Comparison of ENCODE assay signal across 33 mouse cellular contexts in the genomic region with DNA sequence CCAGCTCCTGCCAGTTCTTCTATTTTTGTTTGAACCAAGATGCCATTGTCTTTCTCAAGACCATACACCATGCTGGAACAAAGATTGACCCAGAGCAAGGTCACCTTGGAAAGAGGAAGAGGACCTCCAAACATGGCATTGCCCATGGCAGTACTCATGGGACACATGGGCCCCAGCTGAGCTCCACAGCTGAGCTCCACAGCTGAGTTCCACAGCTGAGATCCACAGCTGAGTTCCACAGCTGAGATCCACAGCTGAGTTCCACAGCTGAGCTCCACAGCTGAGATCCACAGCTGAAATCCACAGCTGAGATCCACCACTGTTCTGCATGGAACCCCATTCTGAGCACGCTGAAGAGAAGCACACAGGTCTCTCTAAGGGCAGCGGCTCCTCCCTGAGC. TPM values are rescaled to one million over a fixed set of nuclear protein-coding genes. Genes with fewer than 3 reads are reported as not detected.
"Had no signal": no experiment of that assay in that cellular context is flagged by ENCODE, and none has a peak within 500 bp of the region (broad histone marks: within the 10 kb centered on the region; RNA-seq: fewer than 3 reads in every experiment).

No protein-coding gene starts in this region.

- H3K4me2 ChIP-seq: heart, embryonic 13.5 days; heart, embryonic 15.5 days; hindbrain, embryonic 13.5 days; hindbrain, embryonic 15.5 days; kidney, embryonic 15.5 days; limb, embryonic 12.5 days; liver, embryonic 11.5 days; liver, embryonic 13.5 days; liver, embryonic 15.5 days had no signal

- H3K36me3 ChIP-seq: heart, embryonic 13.5 days; heart, embryonic 15.5 days; hindbrain, embryonic 13.5 days; hindbrain, embryonic 15.5 days; kidney, embryonic 15.5 days; limb, embryonic 10.5 days; limb, embryonic 12.5 days; liver, embryonic 13.5 days; liver, embryonic 15.5 days had no signal

- H3K4me1 ChIP-seq: heart, embryonic 13.5 days; heart, embryonic 15.5 days; hindbrain, embryonic 13.5 days; hindbrain, embryonic 15.5 days; kidney, embryonic 15.5 days; limb, embryonic 10.5 days; limb, embryonic 12.5 days; liver, embryonic 13.5 days; liver, embryonic 15.5 days had no signal

- H3K4me3 ChIP-seq: gastrocnemius, adult 2 months; heart, embryonic 13.5 days; heart, embryonic 15.5 days; hindbrain, embryonic 13.5 days; hindbrain, embryonic 15.5 days; kidney, embryonic 15.5 days; layer of hippocampus, adult 2 months; left cerebral cortex, adult 2 months; limb, embryonic 10.5 days; limb, embryonic 12.5 days; liver, embryonic 13.5 days; liver, embryonic 15.5 days had no signal

- H3K9ac ChIP-seq: heart, embryonic 13.5 days; heart, embryonic 15.5 days; hindbrain, embryonic 13.5 days; hindbrain, embryonic 15.5 days; kidney, embryonic 15.5 days; limb, embryonic 12.5 days; liver, embryonic 13.5 days; liver, embryonic 15.5 days had no signal

- H3K27me3 ChIP-seq: heart, embryonic 13.5 days; heart, embryonic 15.5 days; hindbrain, embryonic 13.5 days; hindbrain, embryonic 15.5 days; kidney, embryonic 15.5 days; limb, embryonic 12.5 days; liver, embryonic 13.5 days; liver, embryonic 15.5 days had no signal

- H3K9me3 ChIP-seq: heart, embryonic 13.5 days; heart, embryonic 15.5 days; hindbrain, embryonic 13.5 days; hindbrain, embryonic 15.5 days; kidney, embryonic 15.5 days; limb, embryonic 10.5 days; liver, embryonic 13.5 days; liver, embryonic 15.5 days had no signal

- H3K27ac ChIP-seq: gastrocnemius, adult 2 months; heart, embryonic 13.5 days; heart, embryonic 15.5 days; hindbrain, embryonic 13.5 days; hindbrain, embryonic 15.5 days; hindbrain, postnatal 0 days; kidney, embryonic 15.5 days; kidney, postnatal 0 days; layer of hippocampus, adult 2 months; left cerebral cortex, adult 2 months; limb, embryonic 10.5 days; limb, embryonic 12.5 days; liver, embryonic 13.5 days; liver, embryonic 15.5 days had no signal

- ATAC-seq: hindbrain, postnatal 0 days; intestine, embryonic 16.5 days had no signal

- DNase-seq: gastrocnemius, adult 2 months; gastrocnemius, postnatal 10 days; gastrocnemius, postnatal 25 days; heart, adult 18-20 months; heart, postnatal 14 days; heart, postnatal 36 days; kidney, adult 11 months; kidney, adult 2 months; kidney, adult 9 months; kidney, postnatal 14 days; kidney, postnatal 36 days; liver; liver, embryonic 13.5 days had no signal

RNA-seq across cellular contexts. Expression of gene Ucma, which starts 24.9 kb away (rescaled TPM):
- total RNA-seq: gastrocnemius, adult 2 months; gastrocnemius, postnatal 25 days; heart, adult 8-10 months; heart, postnatal 14 days; heart, postnatal 36 days; hematopoietic stem cell, adult 5-6 weeks had no signal
- polyA plus RNA-seq: heart, embryonic 13.5 days; heart, postnatal 0 days; hindbrain, embryonic 11.5 days; intestine, embryonic 14.5 days; intestine, embryonic 16.5 days; kidney, adult 2 months; kidney, embryonic 15.5 days; kidney, postnatal 0 days; large intestine, adult 2 months; limb, embryonic 10.5 days; limb, embryonic 12.5 days; liver, embryonic 11.5 days; liver, embryonic 13.5 days had no signal
